Mouse (Mus musculus): ENCODE results near the gene Tmem98.

GRCm38 (mm10) chr11:80785672-80786071, 24.3 kb upstream of the Tmem98 start:
- TF ChIP-seq CTCF (IDR thresholded peaks at IDR 0.05; ENCODE audit: borderline replicate concordance, insufficient read depth, low read length) (no peak), POLR2A (IDR thresholded peaks at IDR 0.05; ENCODE audit: low read depth, low read length) (no peak)
